Mouse (Mus musculus) v-Abl transformed pro-B cells (cell line): ENCODE measurements around the gene Tmem132d.

Experiments
- in situ Hi-C, 2 experiments: fragments of 400-800 bp; cut with MboI; formaldehyde crosslinking; loops; one replicate each; pipeline ENCODE4 v1.15.1; 2025; ENCODE audit not compliant: unreplicated experiment in 2 of 2

The Tmem132d gene

DNA sequence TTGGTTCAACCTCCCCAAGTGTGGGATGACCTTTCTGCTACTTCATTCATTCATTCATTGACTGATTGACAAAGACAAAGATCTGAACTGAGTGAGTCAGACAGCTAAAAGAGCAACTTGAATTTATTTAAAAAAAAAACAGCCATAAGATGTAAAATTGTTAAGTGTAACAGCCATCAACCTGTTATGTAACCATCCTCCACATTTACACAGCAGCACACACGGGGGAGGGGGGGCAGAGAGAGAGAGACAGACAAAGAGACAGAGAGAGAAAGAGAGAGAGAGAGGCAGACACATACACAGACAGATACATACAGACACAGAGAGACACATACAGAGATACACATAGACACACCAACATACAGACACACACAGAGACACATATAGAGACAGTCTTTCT lies 197.3 kb downstream of the Tmem132d start:
- in situ Hi-C loops, result no loop called here

DNA sequence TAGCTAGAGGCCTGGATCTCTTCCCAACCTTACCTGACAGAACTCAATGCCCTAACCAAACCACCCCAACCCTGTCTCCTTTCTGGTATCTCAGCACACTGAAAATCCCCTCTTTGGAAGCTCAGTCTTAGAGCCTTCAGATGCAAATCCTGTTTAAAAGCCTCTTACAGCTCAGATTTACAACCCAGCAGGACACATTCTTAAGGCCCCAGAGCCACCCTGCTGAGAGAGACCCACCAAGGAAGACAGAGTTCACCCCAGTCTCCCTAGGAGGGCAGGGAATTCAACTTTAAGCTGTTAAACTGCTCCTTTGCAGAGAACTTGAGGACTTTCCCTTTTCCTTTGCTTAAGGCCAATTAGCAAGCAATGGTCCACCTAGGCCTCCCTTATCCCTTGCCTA lies 199.8 kb downstream of the Tmem132d start:
- in situ Hi-C loops, result no loop called here

GRCm38 (mm10) chr5:128218281-128218680 lies 214.6 kb downstream of the Tmem132d start:
- in situ Hi-C loops, result no loop called here

- in situ Hi-C loops, result no loop called here
Observed at GRCm38 (mm10) chr5:128211125-128211524, 221.8 kb downstream of the Tmem132d start.

DNA sequence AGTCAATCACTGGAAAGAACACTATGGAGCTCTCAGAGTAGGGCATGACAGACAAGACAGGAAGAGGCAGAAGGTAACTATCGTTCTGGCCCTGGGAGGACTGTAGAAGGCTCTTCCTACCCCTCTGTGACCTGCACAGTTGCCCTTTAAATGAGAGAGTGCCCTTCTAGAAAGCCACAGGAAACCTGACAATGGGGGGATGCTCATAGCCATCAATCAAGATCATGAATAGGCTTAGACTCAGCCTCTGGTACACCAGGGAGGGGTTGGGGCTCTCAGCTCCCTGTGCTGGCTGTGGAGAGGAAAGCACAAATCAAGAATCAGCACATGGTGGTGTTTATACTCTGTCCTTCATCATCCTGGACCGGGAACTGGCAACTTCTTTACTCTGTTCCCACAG lies 227.2 kb downstream of the Tmem132d start:
- in situ Hi-C loops, result no loop called here

DNA sequence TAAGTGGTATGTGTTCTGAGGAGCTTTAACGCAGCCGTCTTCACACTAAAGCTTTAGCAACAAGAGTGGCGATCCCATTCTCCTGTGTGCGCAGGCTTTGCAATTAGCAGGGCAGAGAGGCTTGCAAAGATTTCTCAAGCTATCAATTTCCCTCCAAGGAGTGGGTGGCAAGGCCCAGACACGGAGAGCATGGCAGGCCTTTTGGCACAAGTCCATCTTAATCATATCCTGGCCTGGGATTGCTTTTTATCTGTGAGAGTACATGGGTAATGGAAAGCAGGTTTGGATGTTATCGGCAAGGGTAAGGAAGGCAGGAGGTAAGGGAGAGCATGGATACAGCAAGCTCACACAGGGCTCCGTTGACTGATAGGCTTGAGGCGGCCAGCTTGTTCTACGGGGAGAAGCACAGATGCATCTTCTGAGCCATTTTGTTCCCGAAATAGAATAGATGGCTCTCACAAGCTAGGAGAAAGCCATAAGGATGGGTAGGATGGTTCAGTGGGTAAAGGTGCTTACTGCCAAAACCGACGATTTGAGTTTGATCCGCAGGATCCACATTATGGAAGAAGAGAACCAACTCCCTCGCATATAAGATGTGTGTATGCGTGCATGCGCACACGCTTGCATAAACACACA lies 228.1 kb downstream of the Tmem132d start:
- in situ Hi-C loops, result no loop called here

GRCm38 (mm10) chr5:128203879-128204581 lies 228.8 kb downstream of the Tmem132d start:
- in situ Hi-C loops, result no loop called here

DNA sequence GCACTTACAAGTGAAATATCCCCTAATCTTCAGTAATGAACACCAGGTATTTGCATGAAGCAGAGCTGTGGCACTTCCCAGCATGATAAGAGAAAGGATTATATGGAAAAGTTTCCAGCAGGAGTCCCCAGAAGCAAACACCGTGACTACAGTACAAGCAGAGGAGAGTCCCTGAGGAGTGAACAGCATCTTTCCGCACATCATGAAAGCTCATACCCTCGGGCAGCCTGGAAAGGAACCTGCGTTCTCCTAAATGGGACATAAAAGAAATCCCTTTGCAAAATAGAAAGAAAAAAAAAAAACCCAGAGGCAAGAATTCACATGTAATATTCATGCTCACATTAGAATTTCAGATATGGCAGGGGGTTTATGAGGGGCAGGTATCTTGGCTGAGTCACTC lies 238.8 kb downstream of the Tmem132d start:
- in situ Hi-C loops, result no loop called here

DNA sequence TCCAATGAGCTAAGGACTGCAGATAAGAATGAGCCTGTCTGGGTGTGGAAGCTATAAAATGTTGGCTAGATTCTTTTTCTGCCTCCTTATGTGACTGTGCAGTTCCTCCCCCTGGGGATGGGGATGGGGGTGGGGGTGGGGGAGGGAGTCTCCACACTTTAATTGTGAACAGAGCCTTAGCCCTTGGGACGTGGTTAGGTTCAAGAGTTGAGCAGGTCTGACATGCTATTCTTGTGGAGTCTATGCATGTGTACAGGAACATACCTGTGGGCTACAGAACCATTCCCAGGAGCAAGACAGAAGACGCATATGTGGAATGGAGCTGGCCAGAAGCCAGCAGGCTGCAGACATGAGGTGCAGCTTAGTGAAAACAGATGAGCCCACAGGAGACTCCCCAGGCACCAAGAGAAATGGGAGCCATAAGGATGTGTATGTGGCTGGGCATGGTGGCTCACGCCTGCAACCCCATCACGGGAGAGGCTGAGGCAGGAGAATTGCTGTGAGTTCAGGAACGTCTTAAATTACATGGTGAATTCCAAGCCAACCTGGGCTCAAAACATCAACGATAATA lies 240.3 kb downstream of the Tmem132d start:
- in situ Hi-C loops, result no loop called here

GRCm38 (mm10) chr5:128191710-128192109 lies 241.2 kb downstream of the Tmem132d start:
- in situ Hi-C loops, result no loop called here

GRCm38 (mm10) chr5:128190243-128190820 lies 242.5 kb downstream of the Tmem132d start:
- in situ Hi-C loops, result no loop called here

GRCm38 (mm10) chr5:128176234-128176633 lies 256.6 kb downstream of the Tmem132d start:
- in situ Hi-C loops, result no loop called here

- in situ Hi-C loops, result no loop called here
Observed at GRCm38 (mm10) chr5:128158901-128159675, 273.8 kb downstream of the Tmem132d start.

DNA sequence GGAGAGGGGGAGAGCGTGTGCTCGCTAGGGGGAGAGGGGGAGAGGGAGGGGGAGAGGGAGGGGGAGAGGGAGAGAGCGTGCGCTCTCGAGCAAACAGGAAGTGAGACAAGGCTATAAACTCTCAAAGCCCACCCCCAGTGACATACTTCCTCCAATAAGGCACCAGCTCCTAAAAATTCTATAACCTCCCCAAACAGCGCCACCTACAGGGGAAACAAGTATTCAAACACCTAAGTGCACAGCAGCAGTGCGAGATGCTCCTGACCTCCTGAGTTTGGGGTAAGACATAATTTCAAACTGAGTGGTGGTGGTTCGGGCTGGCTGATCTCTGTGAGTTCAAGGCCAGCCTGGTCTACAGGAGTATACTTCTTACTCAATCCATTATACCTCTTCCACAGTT lies 281.4 kb downstream of the Tmem132d start:
- in situ Hi-C loops, result no loop called here

GRCm38 (mm10) chr5:128146901-128147645 lies 285.8 kb downstream of the Tmem132d start:
- in situ Hi-C loops, result no loop called here

GRCm38 (mm10) chr5:128144799-128145198 lies 288.1 kb downstream of the Tmem132d start:
- in situ Hi-C loops, result no loop called here

- in situ Hi-C loops, result no loop called here
Observed at GRCm38 (mm10) chr5:128136818-128137217, 296.1 kb downstream of the Tmem132d start.

DNA sequence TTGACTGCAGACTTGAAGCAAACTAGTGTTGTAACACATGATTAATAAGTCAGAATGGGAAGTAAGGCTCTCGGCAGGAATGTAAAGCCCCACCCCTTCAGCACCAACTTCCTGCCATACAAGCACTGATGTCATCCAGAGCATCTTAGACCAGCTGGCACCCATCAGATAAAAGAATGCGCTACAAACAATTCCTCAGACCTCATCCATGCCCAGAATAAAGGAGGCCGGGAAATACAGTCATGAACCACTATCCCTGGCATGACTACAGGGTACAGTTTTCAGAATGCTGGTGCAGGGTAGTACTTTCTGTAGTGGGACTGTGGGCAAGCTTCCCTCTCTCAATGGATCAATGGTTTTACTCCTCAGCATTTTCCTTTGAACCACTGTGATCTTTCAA lies 310.2 kb downstream of the Tmem132d start:
- in situ Hi-C loops, result no loop called here

- in situ Hi-C loops, result no loop called here
Observed at GRCm38 (mm10) chr5:128119171-128119570, 313.7 kb downstream of the Tmem132d start.

- in situ Hi-C loops, result no loop called here
Observed at GRCm38 (mm10) chr5:128113107-128113506, 319.8 kb downstream of the Tmem132d start.
